Mouse (Mus musculus): ENCODE measurements around the gene Synpo2. TPM values are rescaled to one million over a fixed set of nuclear protein-coding genes. Genes with fewer than 3 reads are reported as not detected.

The Synpo2 gene
- polyA plus RNA-seq, 1 experiment from 2014 or later: 4.5 TPM

- no peak overlapping the region for H3K27ac ChIP-seq
Observed at GRCm38 (mm10) chr3:123122151-123123030, 113.6 kb downstream of the Synpo2 start.

GRCm38 (mm10) chr3:123116903-123117302 lies 119.0 kb downstream of the Synpo2 start:
- H3K4me3 ChIP-seq: peak overlapping the region; percentile 24
- ATAC-seq (ENCODE audit: insufficient number of reproducible peaks, low FRiP score, low TSS enrichment, low read depth): no peak
- H3K9ac ChIP-seq: no peak overlapping the region
- H3K9me3 ChIP-seq: no peaks in the 10 kb centered on the region
- WGBS: 22% methylated on average over 16 of the region's 16 CpGs
- H3K36me3 ChIP-seq: no peaks in the 10 kb centered on the region
- H3K4me1 ChIP-seq: peaks cover 12% of the 10 kb centered on the region; the same call in 1 of the 2 replicates
- H3K4me2 ChIP-seq: peak overlapping the region; percentile 41
- peak overlapping the region; percentile 38; the same call in 1 of the 2 replicates for H3K27ac ChIP-seq
- no peaks in the 10 kb centered on the region for H3K27me3 ChIP-seq

More at GRCm38 (mm10) chr3:123122151-123123030, 113.6 kb downstream of the Synpo2 start:
- no peak overlapping the region for H3K9ac ChIP-seq
- no peaks in the 10 kb centered on the region for H3K4me1 ChIP-seq
- no peak overlapping the region for H3K4me3 ChIP-seq
- H3K4me2 ChIP-seq: no peak overlapping the region
- H3K36me3 ChIP-seq: no peaks in the 10 kb centered on the region
- no peaks in the 10 kb centered on the region for H3K27me3 ChIP-seq
- 74% methylated on average over 21 of the region's 21 CpGs for WGBS
- ATAC-seq (ENCODE audit: insufficient number of reproducible peaks, low FRiP score, low TSS enrichment, low read depth): no peak
- no peaks in the 10 kb centered on the region for H3K9me3 ChIP-seq

- WGBS: 22% methylated on average over 15 of the region's 15 CpGs
- H3K27ac ChIP-seq: peak overlapping the region; percentile 54
- H3K36me3 ChIP-seq: no peaks in the 10 kb centered on the region
- H3K4me3 ChIP-seq: 0 out of 2 replicates have a peak overlapping the region, but pooled peaks have one; percentile 4
- no peak for ATAC-seq (ENCODE audit: insufficient number of reproducible peaks, low FRiP score, low TSS enrichment, low read depth)
- H3K27me3 ChIP-seq: no peaks in the 10 kb centered on the region
- H3K9me3 ChIP-seq: no peaks in the 10 kb centered on the region
- peaks cover 12% of the 10 kb centered on the region; the same call in 1 of the 2 replicates for H3K4me1 ChIP-seq
- H3K9ac ChIP-seq: no peak overlapping the region
- H3K4me2 ChIP-seq: peak overlapping the region; percentile 21; the same call in 1 of the 2 replicates
Observed at GRCm38 (mm10) chr3:123115770-123116527, 120.0 kb downstream of the Synpo2 start.

GRCm38 (mm10) chr3:123114001-123114635 lies 121.8 kb downstream of the Synpo2 start:
- WGBS: 92% methylated on average over 21 of the region's 21 CpGs
- Histone ChIP-seq H3K36me3 (no peaks in the 10 kb centered on the region), H3K4me2 (no peak overlapping the region), H3K4me1 (peaks cover 12% of the 10 kb centered on the region; the same call in 1 of the 2 replicates), H3K27ac (no peak overlapping the region), H3K9ac (no peak overlapping the region), H3K9me3 (no peaks in the 10 kb centered on the region), H3K27me3 (no peaks in the 10 kb centered on the region), H3K4me3 (no peak overlapping the region)
- ATAC-seq (ENCODE audit: insufficient number of reproducible peaks, low FRiP score, low TSS enrichment, low read depth): no peak

DNA sequence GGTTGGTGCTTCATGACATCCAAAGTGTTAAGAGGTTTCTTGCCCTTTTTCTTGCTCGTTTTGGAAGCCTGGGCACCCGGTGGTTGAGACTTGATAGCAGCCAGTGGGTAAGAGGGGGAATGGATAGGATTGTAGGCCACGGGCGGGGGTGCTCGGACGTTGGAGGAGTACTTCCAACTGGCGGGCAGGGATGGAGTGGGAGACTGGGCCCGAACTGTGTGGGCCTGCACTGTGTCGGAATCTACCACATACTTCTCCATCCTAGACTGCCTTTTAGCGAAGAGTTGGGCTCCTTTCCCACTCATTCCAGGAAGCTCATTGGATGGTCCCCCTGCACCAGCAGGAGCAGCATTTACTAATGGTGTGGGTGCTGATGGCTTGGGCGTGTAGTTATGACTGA lies 123.2 kb downstream of the Synpo2 start:
- Histone ChIP-seq H3K27ac (no peak overlapping the region), H3K36me3 (no peaks in the 10 kb centered on the region), H3K4me3 (no peak overlapping the region), H3K4me1 (peaks cover 16% of the 10 kb centered on the region; the same call in 1 of the 2 replicates), H3K4me2 (no peak overlapping the region), H3K9me3 (no peaks in the 10 kb centered on the region), H3K9ac (no peak overlapping the region), H3K27me3 (no peaks in the 10 kb centered on the region)
- 91% methylated on average over 11 of the region's 11 CpGs for WGBS
- no peak for ATAC-seq (ENCODE audit: insufficient number of reproducible peaks, low FRiP score, low TSS enrichment, low read depth)

DNA sequence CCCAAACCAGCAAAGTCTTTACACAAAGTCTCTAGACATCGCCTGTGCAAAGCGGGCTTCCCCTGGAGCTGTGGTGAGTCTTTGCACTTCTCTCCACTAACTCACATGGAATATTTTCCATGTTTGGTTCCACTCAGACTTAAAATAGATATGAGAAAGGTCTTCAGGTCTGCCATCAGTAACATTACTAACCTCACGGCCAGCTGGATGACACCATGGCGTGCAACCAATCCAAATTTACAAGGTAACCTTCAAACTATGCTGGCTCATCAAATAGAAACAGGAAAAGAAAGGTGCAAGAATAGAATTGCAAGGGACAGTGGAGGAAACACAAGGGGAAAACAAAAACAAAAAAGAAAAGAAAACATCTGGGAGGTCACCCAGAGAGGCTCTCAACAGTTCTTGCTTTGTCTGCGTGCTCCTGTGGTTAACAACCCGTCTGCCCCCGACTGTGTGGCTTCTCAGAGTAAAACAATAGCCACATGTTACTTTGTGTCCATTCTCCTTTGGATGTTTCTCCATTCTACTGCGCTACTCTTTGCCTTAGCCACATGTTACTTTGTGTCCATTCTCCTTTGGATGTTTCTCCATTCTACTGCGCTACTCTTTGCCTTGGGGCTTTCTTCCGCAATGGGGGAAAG lies 124.8 kb downstream of the Synpo2 start:
- H3K27me3 ChIP-seq: no peaks in the 10 kb centered on the region
- ATAC-seq (ENCODE audit: insufficient number of reproducible peaks, low FRiP score, low TSS enrichment, low read depth): no peak
- no peaks in the 10 kb centered on the region for H3K36me3 ChIP-seq
- no peak overlapping the region for H3K27ac ChIP-seq
- 84% methylated on average over 10 of the region's 10 CpGs for WGBS
- H3K4me2 ChIP-seq: no peak overlapping the region
- H3K9ac ChIP-seq: no peak overlapping the region
- H3K4me3 ChIP-seq: no peak overlapping the region
- no peaks in the 10 kb centered on the region for H3K9me3 ChIP-seq
- peaks cover 15% of the 10 kb centered on the region; the same call in 1 of the 2 replicates for H3K4me1 ChIP-seq

DNA sequence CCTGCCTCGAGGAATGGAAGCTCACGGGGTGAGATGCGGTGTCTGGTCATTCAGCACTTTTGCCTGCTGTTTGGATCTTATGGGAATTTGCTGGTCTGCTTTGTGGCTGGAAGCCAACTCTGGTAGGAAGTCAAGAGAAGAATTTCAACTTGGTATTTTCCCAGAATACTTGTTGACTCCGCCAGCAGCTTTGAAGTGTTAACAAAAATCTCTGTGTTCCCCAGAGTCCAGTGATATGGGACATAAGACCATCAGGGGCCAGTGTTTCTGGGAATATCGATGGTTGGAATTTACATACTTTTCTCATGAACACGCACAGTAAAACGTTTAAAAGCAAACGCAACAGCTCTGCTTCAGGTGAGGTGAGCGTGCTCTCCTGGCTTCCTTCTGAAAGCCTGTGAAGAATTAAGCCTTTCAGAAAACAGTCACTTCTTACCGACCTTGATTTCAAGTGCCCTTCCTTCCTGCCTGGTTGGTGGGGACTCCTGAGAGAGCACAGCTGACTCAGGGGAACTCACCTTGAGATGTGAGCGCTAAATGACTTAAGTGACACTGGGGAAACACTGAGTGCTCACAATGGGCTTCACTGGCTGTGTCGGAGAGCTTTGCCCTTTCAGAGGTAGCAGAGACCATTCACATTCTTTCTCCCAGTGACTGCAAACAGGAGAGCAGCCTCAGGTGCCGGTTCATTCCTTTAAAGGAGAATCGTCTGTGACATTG lies 128.0 kb downstream of the Synpo2 start:
- no peak for ATAC-seq (ENCODE audit: insufficient number of reproducible peaks, low FRiP score, low TSS enrichment, low read depth)
- H3K27ac ChIP-seq: no peak overlapping the region
- no peak overlapping the region for H3K4me2 ChIP-seq
- H3K4me1 ChIP-seq: peaks cover 11% of the 10 kb centered on the region; the same call in 1 of the 2 replicates
- H3K9ac ChIP-seq: no peak overlapping the region
- no peaks in the 10 kb centered on the region for H3K36me3 ChIP-seq
- no peaks in the 10 kb centered on the region for H3K9me3 ChIP-seq
- WGBS: 40% methylated on average over 14 of the region's 14 CpGs
- no peaks in the 10 kb centered on the region for H3K27me3 ChIP-seq
- no peak overlapping the region for H3K4me3 ChIP-seq

DNA sequence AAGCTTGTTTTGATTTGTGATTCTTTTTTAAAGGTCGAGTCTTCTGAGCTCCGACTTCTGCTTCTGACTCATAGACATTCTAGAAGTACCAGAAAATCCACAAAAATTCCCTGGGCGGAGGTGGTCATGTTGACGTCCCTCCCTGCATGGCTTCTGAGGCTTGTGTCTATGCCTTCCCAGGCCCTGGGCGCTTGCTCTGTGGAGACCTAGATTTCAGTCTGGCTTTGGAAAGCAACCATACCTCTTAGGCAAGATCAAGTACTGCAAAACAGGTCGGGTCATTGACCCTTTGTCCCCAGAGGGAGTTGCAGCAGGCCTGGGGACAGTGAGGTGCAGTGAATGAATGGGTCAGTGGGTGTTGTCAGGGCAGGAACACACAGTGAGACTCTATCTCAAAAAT lies 131.6 kb downstream of the Synpo2 start:
- Histone ChIP-seq H3K4me1 (peaks cover 11% of the 10 kb centered on the region; the same call in 1 of the 2 replicates), H3K4me3 (no peak overlapping the region), H3K9ac (no peak overlapping the region), H3K4me2 (no peak overlapping the region), H3K9me3 (no peaks in the 10 kb centered on the region), H3K36me3 (no peaks in the 10 kb centered on the region), H3K27ac (no peak overlapping the region), H3K27me3 (no peaks in the 10 kb centered on the region)
- ATAC-seq (ENCODE audit: insufficient number of reproducible peaks, low FRiP score, low TSS enrichment, low read depth): no peak
- 71% methylated on average over 6 of the region's 6 CpGs for WGBS

GRCm38 (mm10) chr3:123103151-123103860 lies 132.6 kb downstream of the Synpo2 start:
- no peak overlapping the region for H3K4me3 ChIP-seq
- peaks cover 11% of the 10 kb centered on the region; the same call in 1 of the 2 replicates for H3K4me1 ChIP-seq
- no peak; the same call in 1 of the 2 replicates for ATAC-seq (ENCODE audit: insufficient number of reproducible peaks, low FRiP score, low TSS enrichment, low read depth)
- H3K27ac ChIP-seq: no peak overlapping the region
- H3K9me3 ChIP-seq: no peaks in the 10 kb centered on the region
- no peaks in the 10 kb centered on the region for H3K36me3 ChIP-seq
- no peak overlapping the region for H3K4me2 ChIP-seq
- H3K9ac ChIP-seq: no peak overlapping the region
- WGBS: 30% methylated on average over 13 of the region's 13 CpGs
- no peaks in the 10 kb centered on the region for H3K27me3 ChIP-seq

- H3K4me2 ChIP-seq: no peak overlapping the region
- no peak overlapping the region for H3K9ac ChIP-seq
- H3K36me3 ChIP-seq: no peaks in the 10 kb centered on the region
- no peak overlapping the region for H3K27ac ChIP-seq
- ATAC-seq (ENCODE audit: insufficient number of reproducible peaks, low FRiP score, low TSS enrichment, low read depth): no peak
- H3K4me3 ChIP-seq: no peak overlapping the region
- WGBS: 88% methylated on average over 2 of the region's 2 CpGs
- H3K27me3 ChIP-seq: no peaks in the 10 kb centered on the region
- H3K4me1 ChIP-seq: no peaks in the 10 kb centered on the region
- H3K9me3 ChIP-seq: no peaks in the 10 kb centered on the region
Observed at GRCm38 (mm10) chr3:123101761-123102160, 134.2 kb downstream of the Synpo2 start.
